Mouse (Mus musculus) ovary, postnatal 36 days (tissue): ENCODE measurements around the gene Tnfsf10.
"Not testable (repeated sequence)": the region's sequence is repeated elsewhere in the genome, so short reads cannot be mapped to it uniquely, and the experiment has no call there.

Experiments used
- DNase-seq: peaks from one replicate; pipeline ENCODE4 v3.0.0; 2022; ENCODE audit warnings: low spot score, mixed read lengths

Tnfsf10 gene

GRCm38 (mm10) chr3:27316559-27317287, at the start of gene Tnfsf10:
TSS of gene Tnfsf10 (plus strand) at chr3:27317028.
- DNase-seq: peak; percentile 45

- no peak for DNase-seq
Observed at GRCm38 (mm10) chr3:27267327-27267726, 49.5 kb upstream of the Tnfsf10 start.

DNA sequence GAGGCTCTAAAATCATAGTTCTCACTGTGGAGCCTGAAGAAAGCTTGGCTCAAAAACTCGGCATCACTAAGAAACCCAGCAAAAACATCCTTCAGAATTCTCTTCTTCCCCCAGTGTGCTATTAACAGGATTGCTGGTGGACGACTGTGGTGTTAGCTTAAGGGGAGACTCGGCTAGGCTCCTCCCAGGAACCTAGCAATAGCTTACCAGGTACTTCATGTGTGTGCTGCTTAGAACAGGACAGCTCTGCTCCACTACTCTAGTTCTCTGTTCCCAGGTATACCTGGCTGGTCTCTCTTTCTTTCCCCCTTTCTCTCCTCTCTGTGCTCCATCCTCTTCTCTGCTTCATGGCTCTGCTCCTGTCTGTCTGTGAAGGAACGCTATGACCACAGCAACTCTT, 48.9 kb upstream of the Tnfsf10 start:
- DNase-seq: no peak

DNA sequence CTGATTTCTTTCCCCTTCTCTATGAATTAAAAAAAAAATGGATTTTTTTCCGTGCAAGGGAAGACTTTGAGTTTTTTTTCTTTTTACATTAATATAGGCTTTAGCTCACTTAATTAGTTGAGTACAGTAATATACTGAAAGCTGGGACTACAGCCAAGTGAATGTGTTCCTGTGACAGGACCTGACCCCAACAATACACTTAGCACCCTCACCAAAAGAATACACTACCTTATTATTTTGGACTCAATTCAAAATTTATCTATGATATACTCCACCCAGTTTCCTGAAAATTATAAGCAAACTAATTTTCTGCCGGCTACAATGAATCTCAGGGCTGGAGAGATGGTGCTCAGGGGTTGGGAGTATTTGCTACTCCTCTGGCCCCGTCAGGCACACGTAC, 47.7 kb upstream of the Tnfsf10 start:
- no peak for DNase-seq

DNA sequence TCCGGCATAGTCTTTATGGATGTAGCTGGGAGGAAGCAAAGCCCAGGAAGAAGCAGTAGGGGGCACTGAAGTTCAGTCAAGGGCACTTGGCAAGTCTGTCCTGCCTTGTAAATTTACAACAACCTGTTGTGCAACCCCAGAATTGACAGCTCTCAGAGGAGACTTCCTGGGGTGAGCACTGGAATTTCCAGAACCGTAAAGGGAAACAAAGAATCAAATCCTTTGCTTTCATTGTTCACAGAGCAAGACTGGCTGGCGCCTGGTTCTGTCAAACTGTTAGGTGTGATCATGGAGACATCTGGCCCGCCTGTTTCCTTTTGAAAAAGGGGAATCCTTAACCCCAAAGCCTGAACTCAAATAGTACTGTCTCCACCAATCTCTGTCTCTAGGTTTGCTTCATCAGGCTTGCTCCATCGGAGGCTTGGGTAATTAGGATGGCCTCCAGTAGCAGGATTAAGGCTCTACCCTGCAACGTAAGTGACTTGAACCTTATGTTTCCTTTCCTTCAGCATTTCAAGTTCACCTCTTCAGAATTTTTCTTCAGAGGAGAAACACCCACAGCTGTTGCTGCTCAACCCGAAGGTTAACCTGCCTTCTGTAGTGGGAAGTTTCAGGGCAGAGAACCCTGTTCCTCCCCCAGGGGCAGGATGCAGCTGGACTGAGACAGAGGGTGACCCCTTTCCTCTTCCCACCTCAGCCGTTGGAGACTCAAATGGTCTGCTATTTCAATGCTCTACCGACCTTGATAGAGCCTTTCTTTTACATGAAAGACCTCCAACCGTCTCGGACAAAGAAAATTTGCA, 46.5 kb upstream of the Tnfsf10 start:
- DNase-seq: peak; percentile 23

- no peak for DNase-seq
Observed at GRCm38 (mm10) chr3:27272926-27273745, 43.7 kb upstream of the Tnfsf10 start.

DNA sequence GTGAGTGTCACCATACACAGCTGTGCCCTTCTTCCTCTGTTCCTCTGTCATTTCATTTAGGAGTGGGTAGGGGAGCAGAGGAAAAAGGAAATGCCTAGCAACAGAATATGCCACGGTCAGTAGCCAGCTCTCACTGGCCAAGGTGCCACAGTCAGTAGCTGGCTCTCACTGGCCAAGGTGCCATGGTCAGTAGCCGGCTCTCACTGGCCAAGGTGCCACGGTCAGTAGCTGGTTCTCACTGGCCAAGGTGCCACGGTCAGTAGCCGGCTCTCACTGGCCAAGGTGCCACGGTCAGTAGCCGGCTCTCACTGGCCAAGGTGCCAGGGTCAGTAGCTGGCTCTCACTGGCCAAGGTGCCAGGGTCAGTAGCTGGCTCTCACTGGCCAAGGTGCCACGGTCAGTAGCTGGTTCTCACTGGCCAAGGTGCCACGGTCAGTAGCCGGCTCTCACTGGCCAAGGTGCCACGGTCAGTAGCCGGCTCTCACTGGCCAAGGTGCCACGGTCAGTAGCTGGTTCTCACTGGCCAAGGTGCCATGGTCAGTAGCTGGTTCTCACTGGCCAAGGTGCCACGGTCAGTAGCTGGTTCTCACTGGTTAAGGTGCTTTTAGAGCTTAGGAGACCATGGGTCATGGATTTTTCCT, 37.4 kb upstream of the Tnfsf10 start:
- DNase-seq: not testable (repeated sequence)

- DNase-seq: peak; percentile 36
Observed at GRCm38 (mm10) chr3:27280280-27280749, 36.5 kb upstream of the Tnfsf10 start.

GRCm38 (mm10) chr3:27283071-27283713, 33.6 kb upstream of the Tnfsf10 start:
- DNase-seq: peak; percentile 58

- DNase-seq: no peak
Observed at GRCm38 (mm10) chr3:27283796-27284195, 33.0 kb upstream of the Tnfsf10 start.

- DNase-seq: no peak
Observed at GRCm38 (mm10) chr3:27284227-27284626, 32.6 kb upstream of the Tnfsf10 start.

GRCm38 (mm10) chr3:27285072-27285471, 31.8 kb upstream of the Tnfsf10 start:
- no peak for DNase-seq

- DNase-seq: no peak
Observed at GRCm38 (mm10) chr3:27288301-27288700, 28.5 kb upstream of the Tnfsf10 start.

GRCm38 (mm10) chr3:27288909-27289308, 27.9 kb upstream of the Tnfsf10 start:
- DNase-seq: no peak

GRCm38 (mm10) chr3:27290285-27290684, 26.5 kb upstream of the Tnfsf10 start:
- DNase-seq: no peak

- DNase-seq: not testable (repeated sequence)
Observed at GRCm38 (mm10) chr3:27290945-27291344, 25.9 kb upstream of the Tnfsf10 start.

- not testable (repeated sequence) for DNase-seq
Observed at GRCm38 (mm10) chr3:27291411-27291810, 25.4 kb upstream of the Tnfsf10 start.

- no peak for DNase-seq
Observed at GRCm38 (mm10) chr3:27293645-27294385, 23.0 kb upstream of the Tnfsf10 start.

DNA sequence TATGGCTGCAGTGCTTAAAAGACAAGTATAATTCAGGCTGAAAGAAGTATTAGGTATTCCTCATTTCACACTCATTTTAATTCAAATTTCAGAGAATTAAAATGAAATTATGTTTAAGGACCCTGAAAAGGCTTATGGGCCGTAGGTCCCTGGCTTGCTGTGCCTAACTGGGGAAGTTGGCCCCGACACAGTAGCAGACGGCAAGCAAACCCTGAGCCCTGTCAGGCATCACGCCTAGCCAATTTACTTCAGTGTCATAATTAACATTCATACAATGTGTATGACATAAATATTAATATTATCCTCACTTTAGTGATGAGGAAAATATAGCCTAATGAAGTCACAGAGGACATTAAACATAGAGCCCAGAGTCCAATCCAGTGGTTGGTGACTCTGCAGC, 16.4 kb upstream of the Tnfsf10 start:
- no peak for DNase-seq

DNA sequence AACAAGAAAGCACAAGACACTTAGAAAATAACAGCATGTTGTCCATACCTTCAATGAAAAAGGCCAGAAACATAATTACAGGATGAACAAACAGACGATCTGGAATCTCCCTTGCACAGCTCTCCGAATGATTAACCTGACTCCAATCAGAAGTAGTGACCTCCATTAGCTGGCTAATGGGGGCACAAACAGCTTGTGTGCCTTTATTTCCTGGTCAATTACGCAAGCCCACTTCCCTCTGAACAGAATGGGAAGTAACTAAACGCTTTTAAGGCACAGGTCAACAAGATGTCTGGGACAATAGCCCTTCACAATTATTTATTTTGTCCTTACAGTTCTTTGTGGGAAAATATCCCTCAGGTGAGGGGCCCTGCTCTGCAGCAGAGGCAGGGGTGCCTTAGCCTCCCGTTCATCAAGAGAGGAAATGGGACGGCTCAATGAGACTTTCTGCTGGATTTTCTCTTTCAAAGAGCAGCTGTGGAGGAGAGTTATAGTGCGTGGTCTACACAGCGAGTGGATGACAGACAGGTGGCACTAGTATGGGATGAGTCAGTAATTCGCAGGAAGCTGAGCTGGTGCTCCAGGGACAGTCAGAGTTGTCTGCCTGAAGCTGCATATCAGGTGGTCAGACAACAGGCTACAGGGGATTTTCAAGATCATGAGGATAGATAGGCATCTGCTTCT, 14.3 kb upstream of the Tnfsf10 start:
- no peak for DNase-seq
